Mouse (Mus musculus) right cerebral cortex, postnatal 4 days (tissue): ENCODE data around the gene Lpar5.
"Not testable (repeated sequence)": the region's sequence is repeated elsewhere in the genome, so short reads cannot be mapped to it uniquely, and the experiment has no call there.

Source experiments
- DNase-seq: peaks from one replicate; pipeline ENCODE4 v3.0.0-alpha.2; 2022

Lpar5 gene

DNA sequence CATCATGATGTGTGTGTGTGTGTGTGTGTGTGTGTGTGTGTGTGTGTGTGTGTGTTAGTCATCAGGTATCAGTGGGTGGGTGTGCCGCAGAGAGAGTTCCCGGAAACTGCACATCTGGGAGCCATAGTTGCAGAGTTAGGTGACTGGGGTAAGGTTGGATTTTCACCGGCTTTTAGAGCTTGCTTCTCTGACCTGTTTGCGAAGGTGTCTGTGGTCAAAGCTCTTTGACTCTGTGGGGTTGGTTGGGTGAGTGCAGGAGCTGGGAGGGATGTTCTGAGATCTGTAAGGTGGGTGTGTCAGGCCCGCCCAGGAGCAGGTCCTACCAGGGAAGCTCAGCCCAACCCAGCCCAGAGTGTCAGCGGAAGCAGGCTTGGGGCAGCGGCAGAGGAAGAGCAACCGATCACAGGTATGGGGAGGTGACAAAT is at the start of gene Lpar5:
Gene Lpar5, plus strand, starts transcription at position 350 of the 425 bp plus-strand sequence.
- no peak for DNase-seq

DNA sequence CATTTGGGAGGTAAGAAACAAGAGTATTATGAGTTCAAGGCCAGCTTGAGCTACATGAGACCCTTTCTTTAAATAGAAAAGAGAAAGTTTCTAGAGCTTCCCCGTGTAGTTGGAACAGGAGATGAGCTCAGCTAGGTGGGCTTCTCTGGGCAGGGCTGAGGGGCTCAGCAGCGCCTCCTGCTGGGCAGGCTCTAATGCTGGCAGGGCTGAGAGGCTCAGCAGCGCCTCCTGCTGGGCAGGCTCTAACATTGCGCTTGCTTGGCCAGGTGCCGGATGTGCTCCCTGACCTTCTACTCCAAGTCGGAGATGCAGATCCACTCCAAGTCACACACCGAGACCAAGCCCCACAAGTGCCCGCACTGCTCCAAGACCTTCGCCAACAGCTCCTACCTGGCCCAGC is 37.2 kb upstream of the Lpar5 start:
- peak; percentile 57 for DNase-seq

DNA sequence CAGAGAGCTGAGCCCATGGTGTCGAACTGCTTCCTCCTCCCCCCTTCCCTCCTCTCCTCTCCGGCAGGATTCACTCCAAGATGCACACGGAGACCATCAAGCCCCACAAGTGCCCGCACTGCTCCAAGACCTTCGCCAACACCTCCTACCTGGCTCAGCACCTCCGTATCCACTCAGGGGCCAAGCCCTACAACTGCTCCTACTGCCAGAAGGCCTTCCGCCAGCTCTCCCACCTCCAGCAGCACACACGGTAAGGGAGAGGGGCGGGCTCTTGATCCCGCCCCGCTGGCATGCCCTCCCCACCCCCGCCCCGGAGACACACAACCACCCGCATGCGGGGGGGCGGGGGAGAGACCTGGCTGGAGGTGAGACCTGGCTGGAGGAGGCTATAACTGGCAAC is 36.1 kb upstream of the Lpar5 start:
- no peak for DNase-seq

DNA sequence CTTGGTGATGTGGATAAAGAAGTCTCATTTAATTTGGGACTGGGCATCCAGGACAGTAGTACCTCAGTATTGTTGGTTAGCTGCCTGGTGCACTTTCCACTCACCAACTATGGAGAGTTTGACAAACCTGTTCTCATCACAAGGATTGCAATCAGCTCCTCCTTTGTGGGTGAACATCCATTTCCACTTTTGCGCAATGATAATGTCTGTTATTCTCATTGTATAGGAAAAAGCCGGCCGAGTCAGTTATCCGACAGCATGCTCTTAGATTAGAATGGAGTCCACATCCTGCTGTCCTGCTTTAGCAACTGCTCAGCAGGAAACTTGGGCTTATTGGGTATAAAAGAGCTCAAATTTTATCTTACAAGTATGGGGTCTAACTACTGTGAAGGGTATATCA is 29.1 kb upstream of the Lpar5 start:
- no peak for DNase-seq

DNA sequence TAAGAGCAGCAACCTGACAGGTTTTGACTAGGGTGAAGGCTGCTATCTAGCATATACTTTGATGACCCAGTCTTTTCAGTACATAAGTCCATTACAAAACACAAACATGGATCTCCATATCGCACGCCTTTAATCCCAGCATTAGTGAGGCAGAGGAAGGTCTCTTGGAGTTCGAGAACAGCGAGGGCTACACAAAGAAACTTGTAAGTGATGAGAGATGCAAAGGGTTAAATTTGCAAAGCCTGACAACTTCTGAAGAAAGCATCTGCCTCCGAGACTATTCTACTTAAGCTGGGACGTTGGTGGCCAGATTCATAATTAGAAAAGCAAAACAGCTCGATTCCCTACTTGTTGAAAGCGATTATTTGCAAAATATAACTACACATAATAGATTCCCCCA is 28.6 kb upstream of the Lpar5 start:
- no peak for DNase-seq

DNA sequence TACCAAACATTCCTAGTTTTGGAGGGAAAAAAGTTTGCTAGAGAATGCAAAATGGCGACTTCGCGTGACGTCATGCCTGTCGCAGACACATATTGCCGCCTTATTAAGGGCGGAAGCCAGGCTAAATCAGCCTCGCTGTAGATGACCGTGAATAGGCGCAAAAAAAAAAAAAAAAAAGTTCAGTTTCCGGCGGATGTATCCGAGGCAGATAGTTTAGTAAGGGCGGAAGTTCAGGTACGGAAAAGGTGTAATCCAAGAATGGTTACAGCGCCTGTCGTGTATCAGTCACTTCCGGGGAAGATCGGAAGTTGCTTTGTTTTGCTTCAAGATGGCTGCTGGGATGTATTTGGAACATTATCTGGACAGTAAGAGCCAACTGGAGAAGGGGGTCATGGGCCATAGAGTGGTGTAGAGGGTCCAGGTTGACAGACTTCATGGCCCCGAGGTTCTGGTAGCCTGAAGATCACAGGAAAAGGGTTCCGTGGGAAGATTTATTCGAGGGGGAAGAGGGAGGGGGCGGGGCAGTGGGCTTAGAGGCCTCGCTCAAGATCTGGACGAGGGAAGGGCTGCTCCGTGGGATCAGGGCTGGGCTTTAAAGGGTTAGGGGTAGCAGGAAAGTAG is 28.1 kb upstream of the Lpar5 start, which contains the start of gene Ing4:
Gene Ing4, plus strand, starts transcription at position 228 of the 621 bp plus-strand sequence.
- peak; percentile 82 for DNase-seq

DNA sequence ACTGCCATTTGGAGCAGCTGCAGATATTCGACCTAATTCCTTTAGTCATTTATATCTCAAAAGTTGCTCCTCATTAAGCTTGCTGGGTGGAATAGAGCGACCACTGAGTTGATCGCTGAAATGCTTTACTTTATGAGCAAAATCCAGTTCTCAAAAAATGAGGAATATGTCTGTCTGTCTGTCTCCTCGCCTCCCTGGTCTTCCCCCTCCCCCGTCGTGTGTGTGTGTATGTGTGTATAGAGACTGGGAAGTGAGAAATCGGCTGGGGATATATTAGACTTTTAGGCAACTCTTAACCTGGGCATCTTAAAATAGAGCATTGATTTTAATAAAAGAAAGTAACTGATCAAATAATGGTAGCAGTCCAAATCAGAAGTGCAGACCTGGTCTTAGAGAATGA is 27.5 kb upstream of the Lpar5 start:
- DNase-seq, result no peak

DNA sequence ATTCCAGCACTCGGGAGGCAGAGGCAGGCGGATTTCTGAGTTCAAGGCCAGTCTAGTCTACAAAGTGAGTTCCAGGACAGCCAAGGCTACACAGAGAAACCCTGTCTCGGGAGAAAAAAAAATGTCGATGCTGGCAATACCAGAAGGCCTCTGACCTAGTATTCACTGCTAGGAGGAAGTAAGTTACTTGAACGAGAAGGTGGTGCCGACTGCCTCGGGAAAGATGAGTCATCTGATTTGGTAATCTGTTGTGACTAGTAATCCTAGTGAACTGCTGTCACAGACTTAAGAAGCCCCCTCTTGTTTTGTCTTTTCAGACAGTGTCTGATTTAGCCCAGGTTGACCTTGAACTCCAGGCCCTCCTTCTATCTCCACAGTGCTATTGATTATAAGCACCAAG is 26.7 kb upstream of the Lpar5 start:
- no peak for DNase-seq

DNA sequence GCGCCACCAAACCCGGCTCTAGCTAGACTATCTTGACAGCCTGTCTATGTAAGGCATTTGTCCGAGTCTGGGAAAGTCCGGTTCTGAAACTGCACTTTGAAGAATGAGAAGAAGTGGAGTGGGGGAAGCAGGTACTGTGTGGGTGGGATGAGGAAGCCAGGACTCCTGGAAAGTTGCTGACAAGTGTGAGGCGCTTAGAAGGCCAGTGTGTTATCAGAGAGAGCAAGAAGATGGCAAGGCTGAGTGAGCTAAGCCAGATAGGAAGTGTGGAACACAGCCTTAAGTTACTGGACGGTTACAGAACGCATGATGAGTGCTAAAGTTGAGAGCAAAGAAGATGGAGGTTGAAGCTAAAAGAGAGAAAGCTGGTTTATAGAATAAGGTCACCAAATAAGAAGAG is 25.6 kb upstream of the Lpar5 start:
- no peak for DNase-seq

DNA sequence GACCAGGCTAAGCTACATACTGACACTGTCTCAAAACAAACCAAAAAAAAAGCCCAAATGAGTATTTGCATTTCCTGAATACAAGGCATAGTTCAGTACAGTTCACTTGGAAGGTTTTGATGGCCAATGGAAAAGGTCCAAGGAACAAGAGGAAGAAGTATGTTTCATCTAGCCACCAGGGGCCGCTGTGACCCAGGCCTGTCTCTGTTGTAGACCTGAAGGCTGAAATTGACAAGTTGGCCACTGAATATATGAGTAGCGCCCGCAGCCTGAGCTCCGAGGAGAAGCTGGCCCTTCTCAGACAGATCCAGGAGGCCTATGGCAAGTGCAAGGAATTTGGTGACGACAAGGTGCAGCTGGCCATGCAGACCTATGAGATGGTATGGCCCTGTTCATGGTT is 21.0 kb upstream of the Lpar5 start:
- peak; percentile 90 for DNase-seq

DNA sequence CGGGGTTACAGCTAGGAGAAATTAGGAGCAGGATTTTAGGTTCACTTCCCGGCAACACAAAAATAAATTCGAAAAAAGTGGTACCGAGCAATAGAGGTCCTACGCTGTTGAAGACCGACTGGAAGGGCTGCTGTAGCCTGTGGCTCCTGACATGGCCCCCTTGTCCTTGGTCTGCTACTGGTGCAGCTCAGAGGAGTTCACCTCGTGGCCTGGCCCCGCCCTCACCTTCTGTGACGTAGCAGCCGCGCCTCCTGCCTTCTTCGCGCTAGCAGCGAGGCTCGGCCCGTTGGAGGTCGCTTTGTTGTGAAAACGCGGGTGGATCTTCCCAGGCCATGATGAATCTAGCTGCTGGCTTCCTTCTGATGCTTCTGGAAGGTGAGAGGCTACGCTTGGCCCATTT is 18.0 kb upstream of the Lpar5 start, which contains the start of gene Acrbp:
Gene Acrbp, plus strand, starts transcription at position 12 of the 400 bp plus-strand sequence.
- no peak for DNase-seq

DNA sequence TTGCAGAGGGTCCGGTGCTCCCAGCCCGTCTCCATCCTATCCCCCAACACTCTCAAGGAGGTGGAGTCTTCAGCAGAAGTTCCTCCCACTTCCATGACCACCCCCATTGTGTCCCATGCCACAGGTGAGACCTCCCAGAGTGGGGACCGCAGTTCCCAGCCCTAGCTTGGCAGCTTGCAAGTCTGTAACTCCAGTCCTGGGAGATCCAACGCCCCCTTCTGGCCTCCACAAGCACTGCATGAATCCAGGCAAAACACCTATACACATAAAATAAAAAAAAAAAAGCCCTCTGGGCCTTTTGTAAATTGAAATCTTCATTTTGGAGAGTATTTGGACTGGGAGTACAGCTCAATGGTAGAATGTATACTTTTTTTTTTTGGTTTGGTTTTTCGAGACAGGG is 16.5 kb upstream of the Lpar5 start:
- no peak for DNase-seq

DNA sequence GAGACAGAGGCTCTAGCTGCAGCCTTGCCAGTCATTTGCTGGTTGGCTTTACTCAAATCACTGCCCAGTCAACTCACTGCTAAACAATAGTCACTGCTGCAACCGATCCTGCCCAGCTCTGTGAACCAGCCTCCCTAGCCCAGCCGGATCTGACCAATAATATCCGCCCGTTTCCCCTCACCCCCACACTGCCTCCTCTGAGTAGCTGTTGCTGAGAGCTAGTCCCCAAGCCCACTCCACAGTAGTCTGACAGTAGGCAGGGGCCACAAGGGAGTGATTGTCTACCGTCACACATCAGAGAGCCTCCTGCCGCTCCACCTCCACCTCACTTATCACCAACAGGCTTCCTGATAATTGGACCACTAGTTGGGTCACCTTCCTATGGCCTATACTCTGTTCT is 6.2 kb upstream of the Lpar5 start:
- DNase-seq, result no peak

DNA sequence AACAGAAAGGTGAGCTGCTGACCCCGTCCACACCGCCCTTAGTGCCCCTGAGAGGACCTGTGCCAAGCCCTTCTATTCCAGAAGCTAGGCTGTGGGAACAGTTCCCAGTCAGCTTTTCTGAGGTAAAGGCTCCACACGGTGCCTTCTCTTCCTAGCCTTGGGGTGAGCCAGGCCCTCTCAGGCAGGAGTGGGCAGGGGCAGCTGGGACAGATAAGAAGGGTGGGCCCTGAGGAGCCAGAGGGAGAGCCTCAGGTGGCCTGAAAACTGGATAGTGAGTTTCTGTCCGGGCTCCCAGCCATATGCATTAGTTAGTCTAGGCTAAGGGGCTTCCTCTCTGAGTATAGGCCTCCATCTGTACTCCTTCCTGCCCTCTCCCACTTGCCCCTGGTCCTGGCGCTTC is 5.2 kb upstream of the Lpar5 start:
- no peak for DNase-seq

DNA sequence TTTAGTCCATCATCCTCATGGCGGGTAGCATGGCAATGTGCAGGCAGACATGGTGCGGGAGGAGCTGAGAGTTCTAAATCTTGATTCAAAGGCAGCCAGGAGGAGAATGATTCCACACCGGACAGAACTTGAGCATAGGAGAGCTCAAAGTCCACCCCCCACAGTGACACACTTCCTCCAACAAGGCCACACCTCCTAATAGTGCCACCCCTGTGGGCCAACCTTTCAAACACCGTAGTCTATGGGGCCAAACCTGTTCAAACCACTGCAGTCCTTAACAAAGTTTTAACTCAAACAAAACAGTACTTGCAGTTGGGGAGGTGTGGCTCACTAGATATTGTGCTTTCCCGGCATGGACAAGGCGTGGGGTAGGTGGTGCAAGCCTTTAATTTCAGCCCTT is 3.8 kb upstream of the Lpar5 start:
- DNase-seq, result no peak

DNA sequence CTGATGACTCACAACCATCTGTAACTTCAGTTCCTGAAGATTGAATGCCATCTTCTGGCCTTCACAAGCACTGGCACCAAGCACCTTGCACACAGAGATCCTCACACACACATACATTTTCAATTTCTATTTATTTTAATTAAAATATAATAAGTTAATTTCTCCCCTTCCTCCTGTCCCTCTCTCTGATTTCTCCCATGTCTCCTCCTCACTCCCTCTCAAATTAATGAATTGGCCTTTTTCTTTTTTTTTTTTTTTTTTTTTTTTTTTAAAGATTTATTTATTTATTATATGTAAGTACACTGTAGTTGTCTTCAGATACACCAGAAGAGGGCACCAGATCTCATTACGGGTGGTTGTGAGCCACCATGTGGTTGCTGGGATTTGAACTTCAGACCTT is 2.5 kb upstream of the Lpar5 start:
- DNase-seq, result not testable (repeated sequence)

DNA sequence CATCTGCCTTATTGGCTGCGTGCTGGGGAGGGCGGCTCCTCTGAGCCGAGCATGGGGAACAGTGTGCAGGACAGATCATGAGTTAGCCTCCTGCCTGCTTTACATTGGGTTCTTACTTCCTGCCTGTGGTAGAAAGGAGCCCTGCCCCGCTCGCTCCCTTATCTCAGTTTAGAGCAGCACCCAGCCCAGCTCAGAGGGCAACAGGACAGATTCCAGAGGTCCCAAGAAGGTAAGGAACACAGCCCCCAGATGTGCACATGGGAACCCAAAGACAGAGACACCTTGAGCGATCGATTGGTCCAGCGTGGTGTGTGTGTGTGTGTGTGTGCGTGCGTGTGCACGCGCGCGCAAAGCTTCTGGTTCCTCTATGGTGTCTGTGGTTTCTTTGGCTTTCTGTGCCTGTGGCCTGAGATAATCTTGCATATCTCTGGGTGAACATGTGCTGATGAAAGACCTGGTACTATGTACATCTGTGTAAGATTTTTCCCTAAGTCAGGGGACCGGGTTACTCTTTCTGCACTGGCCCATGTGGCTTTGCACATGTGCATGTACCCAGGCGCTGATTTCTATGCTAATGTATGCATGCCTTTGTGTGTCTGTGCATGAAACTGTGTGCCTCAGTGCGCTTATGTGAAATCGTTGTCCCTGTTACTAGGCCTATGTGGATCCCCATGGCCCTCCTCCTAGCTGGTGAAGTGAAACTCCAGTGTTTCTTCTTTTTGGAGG is 3.6 kb downstream of the Lpar5 start:
- DNase-seq, result no peak

DNA sequence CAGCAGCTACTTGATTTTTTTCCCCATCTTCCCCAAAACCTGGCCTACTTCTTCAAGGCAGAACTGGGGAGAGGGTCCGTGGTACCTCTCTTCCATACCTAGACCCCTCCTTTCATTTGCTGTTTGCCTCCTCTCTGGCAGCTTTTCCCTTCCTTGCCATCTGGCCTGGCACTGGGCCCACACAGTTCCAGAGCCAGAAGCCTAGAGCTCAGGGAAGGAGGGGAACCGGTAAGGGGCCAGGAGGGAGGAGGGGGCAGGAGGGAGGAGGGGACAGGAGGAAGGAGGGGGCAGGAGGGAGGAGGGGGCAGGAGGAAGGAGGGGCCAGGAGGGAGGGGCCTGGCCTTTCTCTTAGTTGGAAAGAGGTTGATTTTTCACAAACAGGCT is 4.2 kb downstream of the Lpar5 start:
- DNase-seq, result peak; percentile 80

DNA sequence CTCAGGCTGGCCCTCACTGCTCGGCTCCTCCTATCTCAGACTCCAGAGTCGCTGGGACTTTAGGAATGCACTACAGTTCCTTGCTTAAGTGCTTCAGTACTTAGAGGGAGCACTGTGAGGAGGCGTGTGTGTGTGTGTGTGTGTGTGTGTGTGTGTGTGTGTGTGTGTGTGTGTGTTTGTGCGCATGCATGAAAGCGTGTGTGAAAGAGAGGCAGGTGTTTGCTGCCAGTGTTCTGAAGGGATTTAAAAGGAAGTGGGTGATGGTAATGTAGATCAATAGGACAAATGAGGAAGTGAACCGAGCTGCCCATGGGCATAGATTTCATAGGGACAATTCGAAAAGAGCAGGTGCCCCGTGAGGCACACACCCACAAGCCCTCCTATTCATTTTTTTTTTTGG is 6.1 kb downstream of the Lpar5 start:
- DNase-seq, result no peak

DNA sequence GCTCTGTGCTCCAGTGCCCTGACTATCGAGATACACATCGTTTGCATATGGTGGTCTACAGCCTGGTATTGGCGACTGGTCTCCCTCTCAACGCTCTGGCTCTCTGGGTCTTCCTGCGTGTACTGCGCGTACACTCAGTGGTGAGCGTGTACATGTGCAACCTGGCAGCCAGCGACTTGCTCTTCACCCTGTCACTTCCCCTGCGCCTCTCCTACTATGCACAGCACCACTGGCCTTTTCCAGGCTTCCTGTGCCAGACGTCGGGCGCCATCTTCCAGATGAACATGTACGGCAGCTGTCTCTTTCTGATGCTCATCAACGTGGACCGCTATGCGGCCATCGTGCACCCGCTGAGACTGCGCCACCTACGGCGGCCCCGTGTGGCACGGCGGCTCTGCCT is 13.7 kb downstream of the Lpar5 start:
- DNase-seq, result no peak

DNA sequence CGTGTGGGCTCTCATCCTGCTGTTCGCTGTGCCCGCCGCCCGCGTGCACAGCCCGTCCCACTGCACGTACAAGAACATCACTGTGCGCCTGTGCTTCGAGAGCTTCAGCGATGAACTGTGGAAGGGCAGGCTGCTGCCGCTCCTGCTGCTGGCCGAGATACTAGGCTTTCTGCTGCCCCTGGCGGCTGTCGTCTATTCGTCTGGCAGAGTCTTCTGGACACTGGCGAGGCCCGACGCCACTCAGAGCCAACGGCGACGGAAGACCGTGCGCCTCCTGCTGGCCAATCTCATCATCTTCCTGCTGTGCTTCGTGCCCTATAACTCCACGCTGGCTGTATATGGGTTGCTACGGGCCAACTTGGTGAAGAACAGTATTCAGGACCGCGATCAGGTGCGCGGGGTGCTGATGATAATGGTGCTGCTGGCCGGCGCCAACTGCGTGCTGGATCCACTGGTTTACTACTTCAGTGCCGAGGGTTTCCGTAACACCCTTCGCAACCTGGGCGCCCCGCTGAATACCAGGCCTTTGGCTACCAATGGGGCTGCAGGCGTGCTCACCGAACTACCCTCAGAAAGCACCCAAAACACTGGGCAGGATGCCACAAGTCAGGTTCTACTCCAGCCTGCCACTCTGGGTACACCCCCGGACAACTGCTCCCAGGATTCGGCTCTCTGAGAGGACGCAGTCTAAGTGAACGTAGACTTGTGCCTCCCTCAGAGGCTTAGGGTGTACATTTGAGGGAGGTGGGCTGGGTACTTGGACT is 14.3 kb downstream of the Lpar5 start:
- DNase-seq, result peak; percentile 93

DNA sequence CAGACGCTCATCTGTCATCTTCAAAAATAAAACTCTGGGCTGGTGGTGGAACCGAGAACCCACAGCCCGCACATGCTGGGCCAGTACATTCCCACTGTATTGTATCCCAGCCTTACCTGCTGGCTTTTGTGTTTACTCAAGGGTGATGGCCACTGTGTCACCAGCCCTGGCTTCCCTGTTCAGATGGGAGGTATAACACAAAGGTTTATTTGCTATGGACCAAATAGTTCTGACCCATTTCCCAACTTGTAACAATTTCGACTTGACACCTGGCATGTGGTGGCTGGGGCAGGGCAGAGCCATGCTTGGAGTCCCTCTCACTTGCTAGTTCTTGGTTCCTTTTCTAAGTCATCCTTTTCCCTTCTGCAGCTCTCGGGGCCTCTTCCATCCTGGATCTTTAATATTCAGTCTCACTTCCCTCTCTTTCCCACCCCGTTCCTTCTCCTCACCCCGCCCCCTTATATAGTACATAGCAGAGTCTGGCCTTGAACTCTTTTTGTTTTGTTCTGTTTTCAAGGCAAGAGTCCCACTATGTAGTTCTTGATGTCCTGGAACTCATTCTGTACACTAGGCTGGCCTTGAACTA is 15.2 kb downstream of the Lpar5 start:
- DNase-seq, result no peak

DNA sequence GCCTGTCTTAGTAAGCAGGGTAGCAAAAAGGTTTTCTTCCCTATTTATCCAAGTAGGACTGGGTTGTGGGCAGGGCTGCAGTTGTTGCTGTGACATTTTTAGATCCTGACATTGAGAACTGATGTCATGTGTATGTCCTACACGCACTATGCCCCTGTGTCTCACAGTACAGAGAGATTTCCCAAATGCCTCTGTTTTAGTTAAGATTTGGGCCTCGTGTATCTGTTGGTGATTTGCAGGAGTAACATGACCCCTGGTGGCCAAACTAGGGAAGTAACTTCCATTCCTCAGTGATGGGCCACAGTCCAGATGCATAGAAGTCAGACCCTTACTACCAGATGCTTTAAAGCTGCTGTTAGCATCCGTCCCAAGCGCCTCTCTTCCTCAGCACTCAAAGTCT is 16.7 kb downstream of the Lpar5 start:
- DNase-seq, result peak; percentile 39

DNA sequence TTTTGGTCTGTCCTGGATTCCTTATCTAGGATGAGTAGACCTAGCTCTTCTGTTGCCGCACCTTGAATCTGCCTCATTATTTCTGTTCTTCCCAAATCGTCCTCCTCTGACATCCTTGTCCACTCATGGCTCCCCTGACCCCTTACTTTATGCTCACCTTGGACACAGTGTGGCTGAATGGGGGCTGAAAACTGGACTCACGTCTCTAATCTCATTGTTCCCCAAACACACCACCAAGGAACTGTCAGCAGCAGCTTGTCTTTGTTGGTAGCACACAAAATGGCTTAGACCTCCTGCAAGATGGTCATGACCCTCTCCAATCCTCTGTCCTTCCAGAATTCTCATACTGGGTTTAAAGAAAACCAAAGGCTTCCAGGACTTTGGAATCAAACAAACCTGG is 20.2 kb downstream of the Lpar5 start:
- DNase-seq, result no peak
